Mouse (Mus musculus) right cerebral cortex, postnatal 14 days (tissue): ENCODE data around the gene Vmn2r102.

Experiments used
- DNase-seq: peaks from one replicate; pipeline ENCODE4 v3.0.0; 2022

Gene Vmn2r102

DNA sequence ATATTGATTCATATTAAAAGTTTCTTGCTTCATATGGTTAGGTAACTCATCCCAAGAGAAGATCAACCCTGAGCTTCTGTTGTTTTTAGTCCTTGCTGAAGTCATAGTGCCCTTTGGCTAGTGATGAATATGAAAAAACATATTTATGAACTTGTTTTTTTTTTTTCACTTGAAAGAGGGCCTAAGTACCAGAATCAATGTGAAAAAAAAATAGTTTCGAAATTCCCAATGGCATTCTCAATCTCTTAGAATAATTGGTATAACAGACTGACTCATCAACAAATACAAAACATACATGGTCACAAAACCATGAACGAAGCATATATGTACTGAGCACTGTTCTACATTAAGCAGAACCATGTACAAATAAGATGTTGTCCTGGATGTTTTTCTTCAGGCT, at the start of gene Vmn2r102:
Gene Vmn2r102 (plus strand): TSS at position 301 of the 400 bp plus-strand sequence.
- no peak for DNase-seq

DNA sequence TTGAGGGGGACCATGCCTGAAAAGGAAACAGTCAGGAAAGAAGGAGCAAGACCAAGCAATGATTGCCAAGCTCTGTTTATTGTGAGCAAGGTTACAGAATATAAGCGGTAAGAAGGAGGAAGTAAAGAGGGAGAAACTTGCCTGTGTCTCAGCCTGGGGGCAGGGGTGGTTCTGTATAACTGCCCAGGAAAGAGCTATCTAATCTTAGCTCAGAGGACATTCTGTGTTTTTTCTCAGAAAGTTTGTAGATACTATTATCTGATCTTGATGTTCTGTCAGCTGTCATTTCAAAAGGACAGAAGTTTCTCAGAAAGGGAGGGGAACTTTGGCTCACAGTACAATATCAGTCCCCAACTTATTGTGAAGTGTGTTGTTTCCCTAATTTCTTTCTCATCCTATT, 30.8 kb upstream of the Vmn2r102 start:
- no peak for DNase-seq

DNA sequence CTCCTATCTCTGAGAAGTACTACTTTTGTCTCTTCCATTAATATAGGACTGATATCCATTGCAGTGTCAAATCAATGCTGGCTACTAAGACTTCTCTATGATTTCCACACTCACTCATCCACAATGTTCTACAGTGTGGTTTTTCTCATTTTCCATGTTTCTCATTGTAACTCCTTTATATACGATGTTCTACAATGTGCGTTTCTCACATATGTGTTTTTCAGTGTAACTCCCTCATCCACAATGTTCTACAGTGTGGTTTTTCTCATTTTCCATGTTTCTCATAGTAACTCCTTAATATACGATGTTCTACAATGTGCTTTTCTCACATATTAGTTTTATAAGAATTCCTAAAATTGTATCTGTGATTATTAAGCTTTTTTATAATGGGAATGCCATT, 1.7 kb upstream of the Vmn2r102 start:
- no peak for DNase-seq

DNA sequence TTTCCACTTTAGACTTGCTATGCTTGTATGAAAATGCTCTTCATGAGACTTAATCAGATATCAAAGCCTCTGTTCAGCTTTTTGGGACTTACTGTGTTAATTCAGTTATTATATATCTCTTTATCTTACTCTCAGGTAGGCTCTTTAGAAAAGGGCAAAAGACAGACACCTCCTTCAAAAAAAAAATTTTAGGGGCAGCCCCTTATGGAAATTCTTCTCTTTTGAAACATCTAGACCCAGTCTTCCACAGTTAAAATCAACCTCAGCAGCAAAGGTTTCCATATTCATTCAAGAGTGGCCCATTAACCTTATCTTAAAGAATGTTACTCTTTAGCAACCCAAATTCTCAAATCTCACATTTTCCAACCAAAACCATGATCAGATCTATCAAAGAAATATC, 31.9 kb downstream of the Vmn2r102 start:
- DNase-seq = no peak
